Mouse (Mus musculus) right cerebral cortex, postnatal 25 days (tissue): ENCODE measurements around the gene Tmod2.

Source experiments
- DNase-seq: peaks from one replicate; pipeline ENCODE4 v3.0.0; 2022

The Tmod2 gene

DNA sequence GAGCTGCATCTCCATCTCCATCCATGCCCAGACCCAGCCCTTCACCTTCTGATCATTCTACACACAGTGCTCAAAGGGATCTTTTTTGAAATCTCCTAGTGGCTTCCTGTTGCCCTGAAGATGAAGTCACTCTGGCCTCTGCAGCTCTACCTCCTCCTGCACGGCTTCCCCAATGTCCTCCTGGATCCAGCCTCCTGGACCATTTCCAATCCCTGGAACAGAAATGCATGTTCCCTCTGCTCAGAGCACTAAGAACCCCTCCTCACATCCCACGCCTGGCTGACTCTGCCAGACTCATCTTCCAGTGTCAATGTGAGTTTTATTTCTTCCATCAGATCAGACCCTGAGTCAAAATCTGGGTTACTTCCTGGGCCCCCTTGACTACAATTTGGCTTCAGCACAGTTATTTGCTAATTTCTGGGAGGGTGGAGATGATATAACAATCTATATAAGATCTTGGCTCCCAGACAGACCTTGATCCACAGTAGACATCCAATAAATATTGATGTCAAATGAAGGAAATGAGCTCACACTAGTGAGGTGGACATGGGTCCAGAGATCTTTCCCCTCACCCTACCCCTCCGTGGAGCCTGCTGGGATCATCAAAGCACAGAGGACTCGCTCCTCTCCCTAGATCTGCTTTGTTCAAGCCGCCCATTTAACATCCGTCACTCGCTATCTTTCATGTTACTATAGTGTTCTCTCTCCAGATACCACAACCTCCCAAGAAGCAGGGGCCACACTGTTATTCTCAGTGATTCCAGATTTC, 10.8 kb downstream of the Tmod2 start:
- no peak for DNase-seq

GRCm38 (mm10) chr9:75599191-75599841, 11.8 kb downstream of the Tmod2 start:
- no peak for DNase-seq

- no peak for DNase-seq
These were observed 13.5 kb downstream of the Tmod2 start for GRCm38 (mm10) chr9:75597596-75597995.

DNA sequence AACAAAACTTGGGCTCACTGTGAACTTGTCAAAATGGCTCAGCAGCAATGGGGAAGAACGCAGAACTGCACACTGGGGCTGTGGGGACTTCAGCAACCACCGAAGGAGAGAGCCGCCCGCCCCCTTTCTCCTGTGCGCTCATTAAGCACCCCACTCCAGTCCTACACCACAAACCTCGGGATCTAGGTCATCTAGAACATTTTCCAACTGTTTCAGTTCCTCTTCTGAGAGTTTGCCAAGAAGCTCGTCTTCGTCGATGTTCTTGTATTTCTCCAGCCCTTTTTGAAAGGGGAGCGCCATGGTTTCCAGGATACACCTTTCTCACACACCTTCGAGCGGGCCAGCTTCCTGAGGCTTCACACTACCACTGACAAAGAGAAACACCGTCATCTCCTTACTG, 14.1 kb downstream of the Tmod2 start:
- no peak for DNase-seq

- DNase-seq: no peak
These were observed 17.6 kb downstream of the Tmod2 start for GRCm38 (mm10) chr9:75593481-75593880.

DNA sequence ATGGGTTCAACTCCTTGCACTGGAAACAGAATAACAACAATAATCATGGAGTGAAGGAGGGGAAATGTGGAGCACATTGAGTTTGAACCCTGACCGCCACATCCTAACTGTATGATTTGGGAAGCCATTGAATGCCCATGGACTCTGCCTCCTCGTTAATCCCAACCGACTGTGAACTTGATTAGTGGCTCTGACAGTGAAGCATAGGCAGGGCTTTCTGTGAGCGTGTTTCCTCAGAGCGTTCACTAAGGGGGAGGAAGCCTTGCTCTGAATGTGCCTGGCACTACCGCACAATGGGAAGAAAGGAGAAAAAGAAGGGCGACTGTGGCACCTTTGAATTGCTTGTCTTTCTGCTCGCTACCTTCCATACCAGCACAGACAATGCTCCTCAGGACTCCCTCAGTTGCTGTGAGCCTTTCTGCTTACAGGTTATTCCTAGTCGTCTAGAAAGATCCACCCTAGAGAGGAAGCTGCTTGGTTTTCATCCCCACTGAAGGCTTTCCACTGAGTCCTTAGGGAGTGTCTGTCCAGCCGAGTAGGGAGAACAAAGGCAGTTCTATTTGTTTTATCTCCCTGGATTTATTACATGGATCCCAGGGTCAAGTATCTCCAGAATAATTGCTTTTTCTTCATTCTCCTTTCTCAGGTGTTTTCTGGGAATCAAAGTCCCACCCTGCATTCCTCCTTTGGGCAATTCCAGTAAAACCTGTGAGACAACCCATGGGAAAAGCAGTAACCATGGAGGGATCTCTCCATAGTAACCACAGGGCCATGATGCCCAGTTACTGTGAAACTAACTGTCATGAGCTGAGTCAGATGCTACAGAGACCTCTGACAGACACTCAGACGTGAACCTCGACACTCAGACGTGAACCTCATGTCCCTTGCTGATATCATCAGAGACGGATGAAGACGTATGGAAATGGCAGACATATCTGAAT, 21.0 kb downstream of the Tmod2 start:
- DNase-seq: no peak

- no peak for DNase-seq
These were observed 29.3 kb downstream of the Tmod2 start for GRCm38 (mm10) chr9:75581694-75582350.

DNA sequence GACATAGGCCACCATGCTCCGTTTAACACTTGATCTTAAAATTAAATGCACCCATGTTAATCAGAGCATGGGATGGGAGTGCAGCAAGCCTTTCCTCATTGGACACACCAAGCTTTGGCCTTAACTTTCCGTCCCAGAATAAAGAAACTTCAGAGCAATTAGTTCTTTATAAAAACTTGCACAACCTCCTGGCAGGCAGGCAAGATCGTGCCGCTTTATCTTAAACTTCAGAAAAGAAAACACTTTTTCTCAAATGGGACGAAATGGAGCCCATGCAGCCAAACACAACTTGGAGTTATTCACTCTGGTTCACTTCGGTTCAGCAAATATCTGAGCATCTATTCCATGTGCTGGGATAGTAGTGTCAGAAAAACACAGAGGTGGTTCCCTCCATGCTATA, 31.8 kb downstream of the Tmod2 start:
- DNase-seq: no peak

- DNase-seq: no peak
These were observed 39.8 kb downstream of the Tmod2 start for GRCm38 (mm10) chr9:75571036-75571942.

GRCm38 (mm10) chr9:75568399-75568798, 42.7 kb downstream of the Tmod2 start:
- no peak for DNase-seq

DNA sequence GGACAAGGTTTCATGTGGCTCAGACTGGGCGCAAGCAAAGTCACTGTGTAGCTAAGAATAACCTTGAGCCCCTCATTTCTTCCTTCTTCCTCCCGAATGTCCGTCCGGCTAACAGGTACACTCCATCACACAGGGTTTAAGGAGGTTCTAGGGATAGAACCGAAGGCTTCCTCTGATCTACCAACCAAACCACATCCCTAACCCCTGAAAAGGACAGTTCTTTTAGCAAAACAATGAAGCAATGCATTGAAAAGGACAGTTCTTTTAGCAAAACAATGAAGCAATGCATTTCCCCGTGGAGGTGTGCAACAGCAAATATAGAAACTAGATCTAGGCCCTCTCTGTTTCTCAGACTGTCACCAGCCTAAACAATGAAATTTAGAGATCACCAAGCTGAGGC, 46.2 kb downstream of the Tmod2 start:
- no peak for DNase-seq

DNA sequence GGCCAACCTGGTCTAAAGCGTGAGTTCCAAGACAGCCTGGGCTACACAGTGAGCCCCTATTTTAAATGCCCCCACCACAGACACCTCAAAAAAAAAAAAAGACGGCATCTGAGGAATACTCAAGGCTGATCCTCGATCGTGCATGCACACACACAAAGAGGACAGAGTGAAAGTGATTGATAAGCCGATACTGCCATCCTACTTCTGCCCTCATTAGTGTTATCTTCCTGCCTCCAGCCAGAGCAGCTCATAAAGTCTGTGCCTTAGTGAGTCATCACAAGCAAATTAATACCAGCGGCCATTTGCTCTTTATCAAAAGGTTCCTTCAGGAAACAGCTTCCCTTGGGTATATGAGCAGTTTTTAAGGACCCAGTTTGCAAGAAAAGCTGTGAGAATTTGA, 47.5 kb downstream of the Tmod2 start:
- DNase-seq: no peak

- no peak for DNase-seq
These were observed 47.9 kb downstream of the Tmod2 start for GRCm38 (mm10) chr9:75563176-75563575.

DNA sequence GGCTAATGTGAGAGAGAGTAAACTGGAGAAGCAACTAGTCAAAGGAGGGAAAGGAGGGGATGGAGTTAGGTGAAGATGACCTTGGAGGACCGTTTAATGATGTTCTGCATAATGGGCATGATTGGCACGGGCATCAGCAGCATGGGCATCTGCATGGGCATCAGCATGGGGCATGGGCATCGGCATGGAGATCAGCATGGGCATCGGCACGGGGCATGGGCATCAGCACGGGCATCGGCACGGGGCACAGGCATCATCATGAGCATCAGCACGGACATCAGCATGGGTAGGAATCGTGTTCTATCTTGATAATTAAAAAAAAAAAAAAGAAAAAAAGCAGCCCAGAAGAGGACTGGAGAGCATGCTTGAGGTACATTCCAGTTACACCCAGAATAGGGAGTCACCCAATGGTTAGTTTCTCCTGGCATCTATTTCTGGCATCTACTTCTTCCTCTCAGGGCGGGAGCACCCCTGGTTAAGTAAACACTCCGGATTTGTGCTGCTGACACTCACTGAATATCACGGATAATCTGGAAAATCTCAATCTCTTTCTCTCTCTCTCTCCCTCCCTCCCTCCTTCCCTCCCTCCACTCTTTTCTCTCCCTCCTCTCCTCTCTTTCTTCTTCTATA, 50.0 kb downstream of the Tmod2 start:
- DNase-seq: no peak

- no peak for DNase-seq
These were observed 50.8 kb downstream of the Tmod2 start for GRCm38 (mm10) chr9:75560353-75560752.

- peak; percentile 94 for DNase-seq
These were observed 51.6 kb downstream of the Tmod2 start, which contains the start of gene Tmod3 for GRCm38 (mm10) chr9:75559512-75560012. TSS of gene Tmod3 (minus strand) at chr9:75559657.

DNA sequence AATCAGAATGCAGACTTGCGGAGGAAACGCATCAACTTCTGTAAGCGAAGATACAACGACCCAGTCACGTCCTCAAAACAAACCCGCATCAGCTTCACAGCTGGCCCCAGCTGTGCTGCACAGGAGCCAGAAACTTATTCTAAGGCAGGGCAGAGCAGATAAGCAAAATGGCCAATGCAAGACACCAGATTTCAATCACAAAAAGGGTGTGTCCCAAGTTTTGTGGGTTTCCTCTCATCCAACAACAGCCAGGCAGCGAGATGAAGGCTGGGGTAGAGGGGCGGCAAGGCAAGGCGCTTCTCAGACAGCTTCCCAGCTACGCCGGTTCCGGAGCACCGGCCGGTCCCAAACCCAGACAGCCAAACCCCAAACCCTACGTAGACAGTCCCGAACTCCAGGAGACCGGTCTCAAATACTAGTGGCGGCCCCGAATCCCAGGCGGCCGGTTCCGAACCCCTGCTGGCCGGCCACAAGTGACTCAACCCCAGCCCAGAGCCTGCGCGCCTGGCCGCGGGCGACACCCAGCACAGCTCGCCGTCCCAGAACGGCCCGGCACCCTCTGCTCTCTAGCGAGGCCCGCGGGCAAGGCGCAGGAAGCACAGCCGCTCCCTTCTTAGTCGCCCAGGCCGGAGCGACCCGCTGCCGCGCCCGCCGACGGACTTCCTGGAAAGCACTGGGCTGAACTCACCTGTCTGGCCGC, 52.2 kb downstream of the Tmod2 start:
- no peak for DNase-seq

GRCm38 (mm10) chr9:75558360-75558759, 52.8 kb downstream of the Tmod2 start:
- no peak for DNase-seq

DNA sequence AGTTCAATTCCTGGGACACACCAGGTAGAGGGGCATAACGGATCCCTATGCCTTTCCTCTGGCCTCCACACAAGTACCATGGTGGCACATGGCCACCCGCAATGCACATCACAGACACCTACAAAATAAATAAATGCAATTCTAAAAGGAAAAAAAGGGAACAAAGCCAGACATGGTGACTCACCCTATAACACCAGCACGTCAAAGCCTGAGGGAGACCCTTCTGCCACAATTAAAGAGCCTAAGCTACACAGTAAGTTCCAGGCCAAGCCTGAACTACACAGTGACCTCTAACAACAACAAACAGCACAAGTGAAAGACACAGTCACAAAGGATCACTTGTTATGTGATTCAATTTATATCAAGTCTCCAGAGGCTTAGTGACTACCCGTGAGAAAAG, 57.4 kb downstream of the Tmod2 start:
- no peak for DNase-seq

DNA sequence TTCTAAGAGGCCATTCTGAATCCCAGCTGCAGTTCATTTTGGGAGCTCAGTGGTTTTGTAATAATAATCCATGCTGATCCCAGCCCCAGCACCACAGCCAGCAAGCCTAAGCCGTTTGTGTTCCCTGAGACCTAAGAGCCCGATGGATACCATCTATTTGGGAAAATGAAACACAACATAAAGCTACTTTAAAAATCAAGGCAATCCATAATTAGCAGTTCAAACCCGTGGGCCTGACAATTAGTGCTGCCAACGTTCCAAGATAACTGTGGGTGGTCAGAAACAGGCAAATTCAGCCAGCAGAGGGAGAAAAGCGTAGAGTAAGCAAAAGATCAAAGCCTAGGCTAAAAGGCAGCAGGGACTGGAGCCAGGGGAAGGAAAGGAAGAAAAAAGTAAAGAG, 59.8 kb downstream of the Tmod2 start:
- DNase-seq: no peak
